Mouse (Mus musculus): ENCODE results near the gene Agrn.

Gene Agrn

GRCm38 (mm10) chr4:156202462-156202893 lies 5.2 kb upstream of the Agrn start:
- DNase-seq (ENCODE audit: low spot score in 2 of 2), result no peak

DNA sequence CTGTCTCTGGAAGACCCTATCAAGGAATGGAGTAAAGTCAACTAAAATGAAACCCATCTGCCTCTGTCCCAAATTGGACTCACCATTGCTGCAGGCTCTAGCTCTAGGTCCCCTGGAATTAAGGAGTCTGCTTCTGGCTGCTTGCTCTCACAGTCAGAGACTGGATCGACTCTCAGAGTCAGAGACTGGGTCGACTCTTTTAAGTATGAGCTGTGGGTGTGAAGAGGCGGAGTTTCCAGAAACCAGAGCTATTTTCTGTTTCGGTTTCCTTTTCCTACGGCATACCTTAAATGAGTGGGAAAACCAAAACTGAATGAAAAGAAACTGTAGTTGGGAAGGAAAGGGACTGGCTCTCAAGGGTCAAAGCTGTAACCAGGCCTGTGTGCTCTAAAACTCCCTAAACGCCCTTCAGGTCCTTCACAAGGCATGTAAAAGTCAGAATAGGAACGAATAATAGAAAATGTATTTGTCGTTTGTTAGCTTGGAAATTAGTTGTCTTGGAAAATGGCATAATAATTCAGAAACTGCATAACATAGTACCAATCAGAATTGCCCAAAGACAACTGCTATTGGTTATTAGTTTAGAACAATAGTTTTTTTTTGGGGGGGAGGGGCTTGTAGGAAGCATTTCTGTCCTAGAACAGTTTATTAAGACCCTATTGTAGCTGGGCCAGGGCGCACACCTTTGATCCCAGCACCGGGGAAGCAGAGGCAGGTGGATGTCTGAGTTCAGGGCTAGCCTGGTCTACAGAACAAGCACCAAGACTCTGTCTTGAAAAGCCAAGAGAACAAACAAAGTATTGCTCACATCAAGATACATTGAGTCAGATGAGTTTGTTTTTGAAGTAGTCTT lies 3.6 kb upstream of the Agrn start, which contains the start of gene Isg15:
TSS of gene Isg15 (minus strand) at position 196 of the 853 bp plus-strand sequence.
- DNase-seq (ENCODE audit: low spot score in 2 of 2), result no peak

DNA sequence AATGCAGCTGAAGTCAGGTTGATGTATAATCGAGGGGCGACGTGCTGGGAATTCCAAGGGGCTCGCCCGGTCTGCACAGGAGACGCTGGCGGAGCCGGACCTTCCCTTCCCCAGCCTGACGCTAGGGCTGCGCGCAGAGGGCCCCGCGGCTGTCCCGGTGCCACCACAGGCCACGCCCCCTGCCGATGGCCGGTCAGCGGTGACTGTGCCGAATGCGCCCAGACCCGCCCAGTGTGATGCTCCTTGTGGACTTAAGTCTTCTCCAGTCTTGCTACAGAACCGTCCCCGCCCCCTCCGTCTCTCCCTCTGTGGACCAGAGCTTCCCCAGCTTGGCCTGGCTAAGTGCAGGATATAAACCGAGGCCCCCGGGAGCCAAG lies 529 bp upstream of the Agrn start:
- DNase-seq (ENCODE audit: low spot score in 2 of 2), result peak in 1 of 2 experiments; percentile 68

GRCm38 (mm10) chr4:156195927-156196870 lies 1.1 kb downstream of the Agrn start:
- no peak for DNase-seq (ENCODE audit: low spot score in 2 of 2)

GRCm38 (mm10) chr4:156194346-156194745 lies 2.9 kb downstream of the Agrn start:
- no peak for DNase-seq (ENCODE audit: low spot score in 2 of 2)

GRCm38 (mm10) chr4:156193906-156194305 lies 3.4 kb downstream of the Agrn start:
- no peak for DNase-seq (ENCODE audit: low spot score in 2 of 2)

DNA sequence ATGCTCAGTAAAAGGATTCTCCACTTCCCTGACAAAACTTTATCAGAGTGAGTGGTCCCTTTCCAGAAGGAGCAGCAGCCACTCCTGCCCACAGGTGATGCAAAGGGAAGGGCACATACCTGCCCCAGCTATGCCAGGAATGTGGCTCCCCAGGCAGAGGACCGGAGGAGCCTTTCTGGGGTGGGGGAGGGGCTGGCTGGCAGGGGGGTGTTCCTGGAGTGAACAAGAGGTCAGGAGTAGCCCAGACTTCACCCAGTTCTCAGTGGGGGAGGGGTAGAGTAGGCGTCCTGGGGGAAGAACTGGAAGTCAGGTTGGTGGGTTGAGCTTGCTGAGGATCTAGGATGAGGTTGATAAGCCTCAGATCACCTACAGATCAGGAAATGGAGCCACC lies 4.1 kb downstream of the Agrn start:
- no peak for DNase-seq (ENCODE audit: low spot score in 2 of 2)

DNA sequence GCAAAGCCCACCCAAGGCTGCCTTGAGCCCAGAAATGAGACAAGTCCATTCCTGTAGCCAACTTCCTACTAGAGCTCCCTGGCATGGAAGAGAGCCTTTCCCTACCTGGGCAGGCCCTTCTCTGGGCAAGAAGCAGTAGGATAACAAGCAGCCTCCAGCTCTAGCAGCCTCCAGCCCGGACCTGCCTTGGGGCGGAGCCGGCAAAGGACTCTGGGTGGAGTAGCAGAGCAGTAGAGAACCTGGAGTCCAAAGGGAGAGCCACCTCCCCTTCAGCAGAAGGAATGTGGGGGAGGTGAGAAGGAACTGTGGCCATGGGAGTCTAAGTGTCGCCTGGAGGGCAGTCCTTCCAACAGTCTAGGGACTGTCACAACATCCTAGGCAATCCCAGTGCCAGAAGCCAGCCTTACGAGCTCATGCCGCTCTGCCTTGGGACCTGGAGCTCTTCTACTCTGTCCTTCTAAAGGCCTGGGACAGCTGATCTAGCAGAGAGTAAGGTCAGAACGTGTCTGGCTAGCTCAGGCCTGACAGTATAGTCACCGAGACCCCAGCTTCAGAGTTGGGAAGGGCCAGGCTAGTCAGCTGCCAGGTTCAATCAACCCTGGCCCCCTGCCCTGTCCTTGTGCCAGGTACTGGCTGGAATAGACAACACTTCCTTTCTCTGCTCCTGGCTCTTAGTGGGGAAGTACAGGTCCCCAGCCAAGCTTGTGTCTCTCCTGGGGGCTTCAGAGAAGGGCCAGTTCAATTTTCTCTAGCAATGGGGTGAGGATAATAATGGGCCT lies 4.7 kb downstream of the Agrn start:
- no peak for DNase-seq (ENCODE audit: low spot score in 2 of 2)

- no peak for DNase-seq (ENCODE audit: low spot score in 2 of 2)
Measured at GRCm38 (mm10) chr4:156188811-156189323, 8.4 kb downstream of the Agrn start.

DNA sequence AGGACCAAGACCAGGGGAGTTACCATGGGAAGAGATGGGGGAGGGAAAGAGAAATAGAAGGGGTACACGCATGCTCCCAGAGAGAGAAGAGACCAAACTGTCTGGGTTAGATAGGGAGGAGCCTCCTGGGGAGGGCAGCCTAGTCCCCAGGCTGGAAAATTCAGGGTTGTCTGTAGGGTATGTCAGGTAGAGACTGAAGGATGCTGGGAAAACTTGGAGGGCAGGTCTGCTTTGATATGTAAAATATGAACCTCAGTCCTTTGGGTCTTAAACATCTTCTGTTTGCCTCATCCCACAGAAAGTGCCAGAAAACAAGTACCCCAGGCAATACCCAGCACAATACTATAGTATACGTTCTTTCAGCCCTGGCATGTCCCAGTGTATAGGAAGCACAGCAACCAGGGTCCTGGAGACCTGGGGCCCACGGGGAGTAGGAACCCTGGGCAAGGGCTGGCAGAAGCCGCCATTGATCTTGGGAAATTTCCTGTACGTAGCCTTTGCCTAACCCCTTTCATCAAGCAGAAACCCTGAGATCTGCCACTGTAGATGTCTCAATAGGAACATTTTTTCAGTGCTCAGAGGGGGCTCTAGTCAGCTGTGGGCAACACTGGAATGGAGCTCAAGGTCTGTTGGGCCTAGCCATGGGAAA lies 9.0 kb downstream of the Agrn start:
- no peak for DNase-seq (ENCODE audit: low spot score in 2 of 2)

DNA sequence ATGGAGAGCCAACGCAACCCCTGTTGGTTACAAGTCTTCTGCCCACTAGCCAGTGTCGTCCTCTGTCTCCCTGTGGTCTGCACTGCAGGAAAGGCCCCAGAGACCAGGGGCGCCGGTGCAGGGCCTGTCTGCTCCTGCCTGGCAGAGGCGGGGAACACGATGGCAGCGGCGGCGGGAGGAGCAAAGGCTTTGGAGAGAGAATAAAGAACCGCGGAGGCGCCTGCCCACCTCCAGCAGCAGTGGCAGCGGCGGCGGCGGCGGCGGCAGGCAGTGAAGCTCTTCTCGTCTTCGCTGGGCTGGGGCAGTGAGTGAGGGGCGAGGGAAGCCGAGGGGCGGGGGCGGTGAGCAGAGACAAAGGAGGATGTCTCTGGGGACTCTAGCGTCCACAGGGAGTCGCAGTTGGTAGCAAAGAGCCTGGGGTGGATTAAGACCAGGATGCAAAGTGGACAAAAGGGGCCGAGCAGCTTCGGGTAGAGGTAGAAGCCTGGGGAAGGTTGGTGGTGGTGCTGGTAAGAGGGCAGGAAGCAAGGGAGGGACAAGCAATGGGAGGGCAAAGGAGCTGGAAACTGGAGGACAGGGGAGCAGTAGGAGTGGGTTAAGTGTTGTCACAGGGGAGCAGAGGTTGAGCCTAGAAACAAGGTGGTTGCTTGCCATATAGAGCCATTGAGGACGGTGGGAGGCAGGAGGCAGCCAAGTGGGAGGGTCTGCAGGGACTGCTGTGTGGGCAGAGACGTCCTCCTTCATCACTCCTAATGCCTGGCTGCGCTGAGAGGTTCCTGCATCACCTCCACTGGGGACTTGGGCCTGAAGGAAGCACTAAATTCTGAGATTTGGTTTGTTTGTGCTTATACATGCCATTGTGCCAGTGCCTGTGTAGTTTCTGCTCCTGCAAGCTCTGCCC lies 11.1 kb downstream of the Agrn start:
- DNase-seq (ENCODE audit: low spot score in 2 of 2), result peak; percentile 66 to 76

GRCm38 (mm10) chr4:156185456-156185949 lies 11.8 kb downstream of the Agrn start:
- no peak for DNase-seq (ENCODE audit: low spot score in 2 of 2)

DNA sequence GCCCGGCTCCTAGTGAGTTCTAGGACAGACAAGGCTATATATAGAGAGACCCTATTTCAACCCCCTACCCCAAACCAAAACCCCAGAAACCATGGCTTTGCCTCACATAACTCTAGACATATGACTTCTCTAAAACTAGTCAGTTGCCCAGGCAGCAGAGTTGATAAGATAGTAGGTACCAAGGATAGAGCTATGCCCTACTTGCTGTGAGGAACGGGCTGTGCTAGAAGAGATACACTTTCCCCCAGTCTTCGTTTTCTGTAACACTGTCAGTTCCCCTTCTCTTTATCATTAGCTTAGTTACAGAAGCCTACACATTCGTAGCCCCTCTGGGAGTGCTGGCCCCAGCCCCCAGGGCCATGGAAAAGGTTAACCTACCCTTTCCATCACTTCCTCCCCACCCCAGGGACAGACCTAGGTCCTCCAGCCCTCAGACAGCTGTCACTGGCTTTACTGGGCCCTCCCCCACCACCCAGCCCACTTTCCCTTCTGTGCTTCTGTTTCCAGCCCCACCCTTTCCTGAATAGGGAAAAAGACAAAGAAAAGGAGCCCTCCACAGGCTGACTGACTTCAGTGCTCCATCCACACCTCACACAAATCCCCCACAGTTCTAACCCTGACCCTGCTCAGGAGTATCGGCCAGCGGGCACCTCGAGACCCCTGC lies 12.9 kb downstream of the Agrn start:
- DNase-seq (ENCODE audit: low spot score in 2 of 2), result no peak

DNA sequence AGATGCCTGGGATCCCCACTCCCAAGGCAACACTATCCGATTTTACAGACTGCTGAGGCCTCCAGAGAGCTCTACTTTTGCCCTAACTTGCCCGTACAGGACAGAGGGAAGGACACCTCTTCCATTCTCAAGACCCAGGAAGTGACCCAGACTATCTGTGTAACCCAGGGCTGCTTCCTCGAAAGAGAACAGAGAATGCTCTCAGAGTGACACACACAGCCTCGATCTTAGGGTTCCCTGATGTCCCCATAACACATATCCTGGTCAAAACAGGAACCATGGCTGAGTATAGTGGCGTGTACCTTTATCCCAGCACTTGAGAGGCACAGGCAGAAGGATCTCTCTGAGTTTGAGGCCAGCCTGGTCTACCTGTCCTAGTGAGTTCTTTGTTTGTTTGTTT lies 13.5 kb downstream of the Agrn start:
- DNase-seq (ENCODE audit: low spot score in 2 of 2), result no peak

- DNase-seq (ENCODE audit: low spot score in 2 of 2), result no peak
Measured at GRCm38 (mm10) chr4:156177630-156178029, 19.7 kb downstream of the Agrn start.

- DNase-seq (ENCODE audit: low spot score in 2 of 2), result no peak
Measured at GRCm38 (mm10) chr4:156171828-156172227, 25.5 kb downstream of the Agrn start.

- DNase-seq (ENCODE audit: low spot score in 2 of 2), result no peak
Measured at GRCm38 (mm10) chr4:156169129-156169528, 28.2 kb downstream of the Agrn start.

DNA sequence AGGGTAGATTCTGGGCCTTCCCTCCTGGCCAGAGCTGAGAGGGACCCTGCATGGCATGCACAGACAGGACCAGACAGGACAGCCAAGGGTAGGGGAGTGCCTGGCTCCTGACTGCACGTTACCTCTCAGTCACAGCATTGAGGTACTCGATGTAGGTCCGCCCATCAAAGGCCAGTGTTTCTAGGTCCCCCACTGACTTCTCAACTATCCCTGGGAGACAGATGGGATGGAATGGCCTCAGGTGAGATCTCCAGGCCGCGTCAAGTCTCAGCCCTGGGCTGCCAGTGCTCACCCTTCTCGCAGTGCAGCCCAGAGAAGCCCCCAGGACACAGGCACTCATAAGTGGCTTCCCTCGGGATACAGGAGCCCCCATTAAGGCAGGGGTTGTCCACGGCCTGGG lies 28.7 kb downstream of the Agrn start:
- DNase-seq (ENCODE audit: low spot score in 2 of 2), result no peak

GRCm38 (mm10) chr4:156166477-156166876 lies 30.8 kb downstream of the Agrn start:
- DNase-seq (ENCODE audit: low spot score in 2 of 2), result no peak

All from frontal cortex, postnatal 36 days (tissue).